Mouse (Mus musculus): Measurements from ENCODE around the gene Znrf2. TPM values are rescaled to one million over a fixed set of nuclear protein-coding genes. Genes with fewer than 3 reads are reported as not detected.

Gene Znrf2
- polyA plus RNA-seq, 1 experiment from 2014 or later = 4.4 TPM

DNA sequence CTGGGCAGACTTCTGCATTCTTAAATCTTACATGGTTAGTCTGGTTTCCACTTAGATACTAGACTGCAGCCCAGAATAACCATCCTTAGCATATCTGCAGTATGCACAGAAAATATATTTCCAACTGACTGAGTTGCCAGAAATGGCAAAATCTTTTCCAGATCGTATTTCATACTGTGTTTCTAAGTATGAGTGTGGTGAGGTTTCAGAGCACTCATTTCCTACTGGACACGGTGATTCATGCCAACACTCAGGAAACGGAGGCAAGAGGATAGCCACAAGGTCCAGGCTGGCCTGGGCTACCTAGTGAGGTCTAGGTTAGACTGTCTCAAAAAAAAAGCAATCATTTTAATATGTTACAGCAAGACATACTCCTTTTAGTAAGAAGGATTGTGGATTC, 74.7 kb downstream of the Znrf2 start:
- H3K9ac ChIP-seq (replicated peaks; ENCODE audit: low read length) = no peak overlapping the region
- no peaks in the 10 kb centered on the region for H3K27me3 ChIP-seq (ENCODE audit: insufficient read depth, low read length)
- 84% methylated on average over 3 of the region's 3 CpGs for WGBS
- no peaks in the 10 kb centered on the region for H3K36me3 ChIP-seq (ENCODE audit: insufficient read depth, low read length)
- H3K4me1 ChIP-seq (ENCODE audit: insufficient read depth, low read length) = 0 out of 2 replicates have a peak, but pooled peaks cover 5% of the 10 kb centered on the region
- no peak overlapping the region for H3K4me3 ChIP-seq (ENCODE audit: low read length)
- no peak for ATAC-seq (ENCODE audit: low FRiP score, low TSS enrichment)
- H3K9me3 ChIP-seq (ENCODE audit: low read length) = no peaks in the 10 kb centered on the region
- no peak overlapping the region for H3K4me2 ChIP-seq (replicated peaks; ENCODE audit: low read depth, low read length)
- no peak overlapping the region for H3K27ac ChIP-seq (ENCODE audit: low read length)

DNA sequence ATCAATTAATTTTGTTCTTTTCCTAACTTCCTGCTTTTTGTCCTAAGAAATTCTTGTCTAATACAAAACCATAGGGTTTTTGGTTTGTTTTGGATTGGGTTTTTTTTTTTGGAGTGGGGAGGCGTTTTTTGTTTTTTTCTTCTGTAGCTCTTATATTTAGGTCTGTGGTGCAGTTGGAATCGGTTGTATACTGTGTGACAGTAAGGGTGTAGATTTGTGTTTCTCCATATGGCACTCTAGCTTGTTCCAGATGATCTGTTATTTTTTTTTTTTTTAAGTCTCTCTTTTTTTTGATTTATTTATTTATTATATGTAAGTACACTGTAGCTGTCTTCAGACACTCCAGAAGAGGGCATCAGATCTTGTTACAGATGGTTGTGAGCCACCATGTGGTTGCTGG, 83.5 kb downstream of the Znrf2 start:
- H3K27me3 ChIP-seq (ENCODE audit: insufficient read depth, low read length) = no peaks in the 10 kb centered on the region
- H3K36me3 ChIP-seq (ENCODE audit: insufficient read depth, low read length) = no peaks in the 10 kb centered on the region
- no peak for ATAC-seq (ENCODE audit: low FRiP score, low TSS enrichment)
- no peak overlapping the region for H3K9ac ChIP-seq (replicated peaks; ENCODE audit: low read length)
- H3K4me2 ChIP-seq (replicated peaks; ENCODE audit: low read depth, low read length) = no peak overlapping the region
- 78% methylated on average over 2 of the region's 2 CpGs for WGBS
- no peak overlapping the region for H3K27ac ChIP-seq (ENCODE audit: low read length)
- no peaks in the 10 kb centered on the region for H3K9me3 ChIP-seq (ENCODE audit: low read length)
- H3K4me3 ChIP-seq (ENCODE audit: low read length) = no peak overlapping the region
- no peaks in the 10 kb centered on the region for H3K4me1 ChIP-seq (ENCODE audit: insufficient read depth, low read length)

DNA sequence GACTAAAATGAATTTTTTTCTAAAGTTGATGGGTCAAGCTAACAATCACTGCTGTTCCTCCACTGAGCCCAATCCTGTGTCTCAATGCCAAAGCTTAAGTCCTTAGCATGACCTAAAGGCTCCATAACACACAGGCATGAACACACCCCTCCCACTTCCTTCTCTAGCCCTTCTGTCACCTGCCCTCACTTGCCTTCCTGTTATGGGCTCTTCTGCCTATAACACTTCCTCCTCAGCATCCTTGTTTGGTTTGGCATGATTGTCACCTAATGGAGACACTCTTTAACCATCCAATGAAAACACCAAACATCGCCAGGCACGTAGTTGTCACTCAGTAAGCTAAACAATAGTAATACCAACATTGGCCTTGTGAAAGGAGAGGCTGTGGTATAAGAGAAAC, 85.8 kb downstream of the Znrf2 start:
- H3K27me3 ChIP-seq (ENCODE audit: insufficient read depth, low read length) = no peaks in the 10 kb centered on the region
- no peaks in the 10 kb centered on the region for H3K4me1 ChIP-seq (ENCODE audit: insufficient read depth, low read length)
- no peak for ATAC-seq (ENCODE audit: low FRiP score, low TSS enrichment)
- no peak overlapping the region for H3K9ac ChIP-seq (replicated peaks; ENCODE audit: low read length)
- H3K4me2 ChIP-seq (replicated peaks; ENCODE audit: low read depth, low read length) = no peak overlapping the region
- no peak overlapping the region for H3K27ac ChIP-seq (ENCODE audit: low read length)
- H3K4me3 ChIP-seq (ENCODE audit: low read length) = no peak overlapping the region
- WGBS = 88% methylated on average over 2 of the region's 2 CpGs
- H3K36me3 ChIP-seq (ENCODE audit: insufficient read depth, low read length) = no peaks in the 10 kb centered on the region
- no peaks in the 10 kb centered on the region for H3K9me3 ChIP-seq (ENCODE audit: low read length)

DNA sequence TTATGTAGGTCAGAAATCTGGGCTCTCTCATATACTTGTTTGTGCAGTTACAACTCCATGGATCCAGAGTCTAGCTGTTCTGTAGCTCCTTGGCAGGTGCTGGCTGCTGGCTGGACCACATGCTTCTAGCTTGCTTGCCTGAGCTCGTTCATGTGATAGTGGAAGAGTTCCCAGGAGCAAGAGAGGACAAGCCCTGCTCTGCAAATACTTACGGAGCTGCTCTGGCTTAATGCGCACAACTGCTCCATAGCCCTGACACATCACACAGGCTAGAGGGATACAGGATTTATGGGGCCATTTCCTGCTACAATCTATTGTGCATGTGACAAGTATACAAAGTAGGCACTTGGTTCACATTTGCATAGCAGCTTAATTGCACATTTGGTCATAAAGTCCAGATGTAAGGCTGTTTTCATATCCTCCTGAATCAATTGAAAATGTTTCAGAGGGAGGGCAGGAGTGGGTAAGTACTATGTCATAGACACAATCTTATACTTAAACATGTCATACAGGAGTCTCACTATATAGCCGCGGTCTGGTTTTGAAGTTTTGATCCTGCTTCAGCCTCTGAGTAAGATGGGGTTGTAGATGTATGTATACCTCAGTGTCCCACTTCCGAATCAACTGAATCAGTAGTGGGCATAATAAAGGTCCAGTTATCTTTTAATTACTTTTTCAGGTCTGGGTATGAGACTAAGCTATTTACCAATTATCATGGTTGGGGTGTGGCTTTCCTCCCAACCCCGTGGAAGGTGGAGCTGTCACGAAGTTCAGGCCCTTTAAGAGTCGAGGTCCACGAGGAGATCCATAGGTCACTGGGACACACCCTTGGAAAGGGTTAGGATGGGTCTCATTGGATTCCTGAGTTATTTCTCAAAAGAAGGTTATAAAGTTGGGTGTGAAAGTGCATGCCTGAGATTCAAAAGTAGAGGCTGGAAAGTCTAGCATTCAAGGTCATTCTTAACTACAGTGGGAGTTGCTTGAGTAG, 89.6 kb downstream of the Znrf2 start:
- Histone ChIP-seq H3K9me3 (ENCODE audit: low read length) (no peaks in the 10 kb centered on the region), H3K4me1 (ENCODE audit: insufficient read depth, low read length) (no peaks in the 10 kb centered on the region), H3K4me3 (ENCODE audit: low read length) (no peak overlapping the region), H3K9ac (replicated peaks; ENCODE audit: low read length) (no peak overlapping the region), H3K4me2 (replicated peaks; ENCODE audit: low read depth, low read length) (no peak overlapping the region), H3K27me3 (ENCODE audit: insufficient read depth, low read length) (no peaks in the 10 kb centered on the region), H3K36me3 (ENCODE audit: insufficient read depth, low read length) (no peaks in the 10 kb centered on the region), H3K27ac (ENCODE audit: low read length) (no peak overlapping the region)
- no peak for ATAC-seq (ENCODE audit: low FRiP score, low TSS enrichment)
- WGBS = 81% methylated on average over 10 of the region's 10 CpGs

DNA sequence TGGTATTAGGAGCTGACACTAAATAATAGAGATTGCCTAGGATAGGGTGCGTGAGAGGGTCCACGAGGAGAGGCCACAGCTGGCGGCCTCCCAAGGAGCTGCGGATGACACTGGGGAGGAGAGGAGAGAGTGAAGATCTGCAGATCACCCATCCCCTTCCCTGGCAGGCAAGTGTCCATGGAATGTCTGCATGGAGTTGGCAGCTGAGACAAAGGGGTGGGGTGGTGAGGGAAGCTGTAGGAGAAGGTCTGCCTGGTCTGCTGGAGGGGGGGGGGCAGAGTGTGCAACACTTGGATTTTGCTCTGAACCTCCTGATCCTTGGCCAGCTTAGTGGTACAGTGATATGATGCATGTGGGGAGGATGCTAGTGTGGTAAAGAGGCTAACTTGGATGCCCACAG, 98.3 kb downstream of the Znrf2 start:
- Histone ChIP-seq H3K4me3 (ENCODE audit: low read length) (no peak overlapping the region), H3K4me1 (ENCODE audit: insufficient read depth, low read length) (no peaks in the 10 kb centered on the region), H3K27ac (ENCODE audit: low read length) (no peak overlapping the region), H3K4me2 (replicated peaks; ENCODE audit: low read depth, low read length) (no peak overlapping the region), H3K9ac (replicated peaks; ENCODE audit: low read length) (no peak overlapping the region), H3K9me3 (ENCODE audit: low read length) (no peaks in the 10 kb centered on the region), H3K36me3 (ENCODE audit: insufficient read depth, low read length) (no peaks in the 10 kb centered on the region), H3K27me3 (ENCODE audit: insufficient read depth, low read length) (no peaks in the 10 kb centered on the region)
- WGBS = 95% methylated on average over 4 of the region's 4 CpGs
- no peak for ATAC-seq (ENCODE audit: low FRiP score, low TSS enrichment)

DNA sequence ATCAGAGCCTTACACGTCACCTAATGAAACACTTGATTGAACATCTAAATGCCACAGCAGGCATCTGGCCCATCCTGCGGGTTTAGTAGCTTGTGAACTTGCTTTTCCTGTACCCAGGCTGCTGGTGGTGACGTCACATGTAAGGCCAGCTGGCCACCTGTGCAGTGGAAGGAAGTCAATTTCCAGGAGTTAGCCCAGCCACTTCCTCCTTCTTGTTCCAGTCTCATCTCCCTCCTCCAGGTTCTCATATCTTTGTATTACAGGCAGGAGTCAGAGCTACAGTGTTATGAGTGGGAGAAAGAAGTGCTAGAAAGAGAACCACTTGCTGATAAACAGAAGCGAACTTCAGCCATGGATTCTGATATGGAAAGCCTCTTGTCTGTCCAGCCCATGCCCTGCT, 99.4 kb downstream of the Znrf2 start:
- Histone ChIP-seq H3K4me3 (ENCODE audit: low read length) (no peak overlapping the region), H3K36me3 (ENCODE audit: insufficient read depth, low read length) (no peaks in the 10 kb centered on the region), H3K27ac (ENCODE audit: low read length) (no peak overlapping the region), H3K4me1 (ENCODE audit: insufficient read depth, low read length) (no peaks in the 10 kb centered on the region), H3K9ac (replicated peaks; ENCODE audit: low read length) (no peak overlapping the region), H3K4me2 (replicated peaks; ENCODE audit: low read depth, low read length) (no peak overlapping the region), H3K9me3 (ENCODE audit: low read length) (no peaks in the 10 kb centered on the region), H3K27me3 (ENCODE audit: insufficient read depth, low read length) (no peaks in the 10 kb centered on the region)
- 57% methylated on average over 4 of the region's 4 CpGs for WGBS
- ATAC-seq (ENCODE audit: low FRiP score, low TSS enrichment) = no peak

DNA sequence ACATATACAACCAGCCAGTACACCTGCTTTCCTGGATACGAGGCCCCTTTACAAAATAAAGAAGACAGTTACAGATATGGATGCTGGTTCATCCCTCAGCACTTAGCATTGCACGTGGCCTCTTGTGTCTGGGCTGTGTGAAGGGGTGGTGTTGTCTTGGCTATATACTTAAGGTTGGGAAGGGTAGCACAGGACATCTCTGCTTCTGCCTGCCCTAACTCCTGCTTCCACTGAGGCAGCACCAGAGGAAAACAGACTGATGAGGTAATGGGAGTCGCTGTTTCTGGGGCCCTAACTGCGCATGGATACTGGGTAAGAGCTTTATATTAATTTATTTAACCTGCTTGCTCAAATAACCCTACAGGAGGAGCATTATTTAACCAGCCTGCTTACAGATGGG, 100.2 kb downstream of the Znrf2 start:
- 75% methylated on average over 4 of the region's 4 CpGs for WGBS
- H3K4me1 ChIP-seq (ENCODE audit: insufficient read depth, low read length) = no peaks in the 10 kb centered on the region
- H3K27ac ChIP-seq (ENCODE audit: low read length) = no peak overlapping the region
- H3K27me3 ChIP-seq (ENCODE audit: insufficient read depth, low read length) = no peaks in the 10 kb centered on the region
- H3K36me3 ChIP-seq (ENCODE audit: insufficient read depth, low read length) = no peaks in the 10 kb centered on the region
- H3K9me3 ChIP-seq (ENCODE audit: low read length) = no peaks in the 10 kb centered on the region
- H3K4me2 ChIP-seq (replicated peaks; ENCODE audit: low read depth, low read length) = no peak overlapping the region
- no peak for ATAC-seq (ENCODE audit: low FRiP score, low TSS enrichment)
- H3K9ac ChIP-seq (replicated peaks; ENCODE audit: low read length) = no peak overlapping the region
- no peak overlapping the region for H3K4me3 ChIP-seq (ENCODE audit: low read length)

DNA sequence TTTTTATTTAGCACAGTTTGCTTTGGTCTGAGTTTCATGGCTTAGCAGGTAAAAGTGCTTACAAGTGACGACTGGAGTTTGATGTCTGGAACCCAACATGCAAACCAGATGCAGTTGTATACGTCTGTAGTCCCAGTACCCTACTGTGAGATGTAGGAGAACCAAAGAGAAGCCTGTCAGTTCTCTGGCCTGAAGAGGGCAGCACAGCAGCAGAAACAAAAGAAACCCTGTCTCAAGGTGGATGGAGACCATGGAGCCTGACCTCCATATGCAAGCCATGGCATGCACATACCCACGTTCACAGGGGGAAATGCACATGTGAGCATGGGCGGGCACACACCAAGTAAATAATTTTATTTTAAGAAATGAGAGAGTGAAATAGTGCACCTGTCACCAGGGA, 100.8 kb downstream of the Znrf2 start:
- Histone ChIP-seq H3K4me1 (ENCODE audit: insufficient read depth, low read length) (no peaks in the 10 kb centered on the region), H3K4me2 (replicated peaks; ENCODE audit: low read depth, low read length) (no peak overlapping the region), H3K4me3 (ENCODE audit: low read length) (no peak overlapping the region), H3K36me3 (ENCODE audit: insufficient read depth, low read length) (no peaks in the 10 kb centered on the region), H3K9ac (replicated peaks; ENCODE audit: low read length) (no peak overlapping the region), H3K27me3 (ENCODE audit: insufficient read depth, low read length) (no peaks in the 10 kb centered on the region), H3K9me3 (ENCODE audit: low read length) (no peaks in the 10 kb centered on the region), H3K27ac (ENCODE audit: low read length) (no peak overlapping the region)
- WGBS = 39% methylated on average over 4 of the region's 4 CpGs
- no peak for ATAC-seq (ENCODE audit: low FRiP score, low TSS enrichment)

DNA sequence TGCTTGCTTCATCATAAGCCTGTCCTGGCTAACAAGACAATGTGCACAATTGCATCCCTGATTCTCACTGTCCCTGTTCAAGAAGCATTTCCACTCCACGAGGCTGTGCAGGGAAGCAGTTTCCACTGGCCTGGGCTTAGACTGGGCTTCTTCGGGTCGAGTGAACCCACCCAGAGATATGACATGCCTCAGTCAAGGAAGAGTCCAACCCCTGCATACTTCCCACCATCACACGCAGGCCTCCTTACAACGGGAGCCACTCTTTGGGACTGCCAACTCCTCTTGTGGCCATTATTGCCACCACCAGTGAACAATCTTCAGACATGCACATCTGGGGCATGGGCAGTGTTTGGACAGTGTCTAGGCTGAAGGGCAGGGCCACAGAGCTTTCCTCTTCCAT, 101.8 kb downstream of the Znrf2 start:
- no peak for ATAC-seq (ENCODE audit: low FRiP score, low TSS enrichment)
- no peak overlapping the region for H3K4me2 ChIP-seq (replicated peaks; ENCODE audit: low read depth, low read length)
- no peaks in the 10 kb centered on the region for H3K36me3 ChIP-seq (ENCODE audit: insufficient read depth, low read length)

DNA sequence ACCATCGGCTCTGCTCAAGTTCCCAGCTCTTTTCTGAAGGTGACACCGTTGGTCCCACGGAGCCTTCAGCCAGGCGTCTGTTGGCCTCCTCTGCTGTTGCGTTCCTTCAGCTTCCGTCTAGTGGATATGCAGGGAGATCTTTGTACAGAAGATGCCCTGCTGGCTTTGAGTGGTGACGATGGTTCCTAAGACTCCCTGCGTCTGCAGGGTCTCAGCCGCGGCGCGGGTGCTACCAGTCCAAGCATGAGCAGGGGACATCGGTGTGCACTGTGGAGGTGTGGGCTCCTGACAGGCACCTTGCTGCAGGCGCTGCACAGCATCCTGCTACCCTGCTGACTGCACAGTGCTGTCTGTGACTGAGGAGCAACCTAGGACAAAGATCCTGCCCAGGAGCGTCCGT, 107.8 kb downstream of the Znrf2 start:
- Histone ChIP-seq H3K9me3 (ENCODE audit: low read length) (no peaks in the 10 kb centered on the region), H3K4me3 (ENCODE audit: low read length) (no peak overlapping the region), H3K27ac (ENCODE audit: low read length) (no peak overlapping the region), H3K4me1 (ENCODE audit: insufficient read depth, low read length) (no peaks in the 10 kb centered on the region), H3K36me3 (ENCODE audit: insufficient read depth, low read length) (no peaks in the 10 kb centered on the region), H3K4me2 (replicated peaks; ENCODE audit: low read depth, low read length) (no peak overlapping the region), H3K27me3 (ENCODE audit: insufficient read depth, low read length) (no peaks in the 10 kb centered on the region), H3K9ac (replicated peaks; ENCODE audit: low read length) (no peak overlapping the region)
- ATAC-seq (ENCODE audit: low FRiP score, low TSS enrichment) = no peak
- WGBS = 90% methylated on average over 16 of the region's 16 CpGs

More for the DNA sequence above, 101.8 kb downstream of the Znrf2 start:
- H3K27me3 ChIP-seq (ENCODE audit: insufficient read depth, low read length) = no peaks in the 10 kb centered on the region
- no peak overlapping the region for H3K9ac ChIP-seq (replicated peaks; ENCODE audit: low read length)
- no peaks in the 10 kb centered on the region for H3K4me1 ChIP-seq (ENCODE audit: insufficient read depth, low read length)
- WGBS = 78% methylated on average over 5 of the region's 5 CpGs
- no peaks in the 10 kb centered on the region for H3K9me3 ChIP-seq (ENCODE audit: low read length)
- no peak overlapping the region for H3K4me3 ChIP-seq (ENCODE audit: low read length)
- no peak overlapping the region for H3K27ac ChIP-seq (ENCODE audit: low read length)

Data from kidney, embryonic 16.5 days (tissue).